Mouse (Mus musculus) lung, postnatal 0 days (tissue): Measurements from ENCODE around the gene Grik1.

Experiments
- CTCF ChIP-seq: IDR thresholded peaks from 2 replicates; pipeline ENCODE4 v1.5.1; 2016; ENCODE audit warnings: antibody characterized with exemption, mild to moderate bottlenecking
- EP300 ChIP-seq: IDR thresholded peaks from 2 replicates; pipeline ENCODE4 v1.6.1; 2016; ENCODE audit warnings: antibody characterized with exemption, mild to moderate bottlenecking, control low read depth

DNA sequence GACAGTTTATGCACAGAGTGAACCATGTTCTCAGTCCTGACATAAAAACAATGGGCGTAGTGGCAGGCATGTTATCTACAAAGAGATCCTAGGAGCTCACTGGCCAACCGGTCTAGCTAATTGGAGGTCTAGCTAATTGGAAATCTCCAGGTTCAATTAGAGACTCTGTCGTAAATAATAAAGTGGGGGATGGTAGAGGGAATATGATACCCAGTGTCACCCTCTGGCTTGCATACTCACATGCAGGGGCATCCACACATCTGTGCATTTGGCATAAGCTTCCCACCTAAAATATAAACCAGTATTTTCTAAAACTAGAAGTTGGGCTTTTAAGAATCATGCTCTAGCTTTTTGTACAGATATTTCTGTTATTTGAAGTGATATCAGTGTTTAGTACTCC is 229.1 kb downstream of the Grik1 start:
- TF ChIP-seq CTCF (no peak), EP300 (no peak)
